Mouse (Mus musculus) forebrain, embryonic 10.5 days (tissue): ENCODE data around the gene Thsd7b. TPM values are rescaled to one million over a fixed set of nuclear protein-coding genes. Genes with fewer than 3 reads are reported as not detected.

ENCODE experiments used
- DNase-seq: peaks from one replicate; pipeline ENCODE4 v3.0.0-alpha.2; 2017; ENCODE audit warnings: low spot score; ENCODE audit errors: extremely low spot score
- H3K27ac ChIP-seq: fragments of 300-500 bp; sonication (generic); 2 replicates; pipeline ENCODE4 v1.5.1; 2016; ENCODE audit warnings: mild to moderate bottlenecking
- H3K27me3 ChIP-seq: fragments of 300-500 bp; sonication (generic); 2 replicates; pipeline ENCODE4 v1.6.1; 2016; ENCODE audit warnings: mild to moderate bottlenecking; ENCODE audit not compliant: poor library complexity, severe bottlenecking
- H3K36me3 ChIP-seq: fragments of 300-500 bp; sonication (generic); replicated peaks from 2 replicates; pipeline ENCODE4 v1.6.1; 2016; ENCODE audit warnings: mild to moderate bottlenecking, moderate library complexity
- H3K4me1 ChIP-seq: fragments of 300-500 bp; sonication (generic); 2 replicates; pipeline ENCODE4 v1.6.1; 2016
- H3K4me3 ChIP-seq: fragments of 300-500 bp; sonication (generic); 2 replicates; pipeline ENCODE4 v1.5.1; 2016; ENCODE audit warnings: mild to moderate bottlenecking, moderate library complexity
- H3K9me3 ChIP-seq: fragments of 300-500 bp; sonication (generic); 2 replicates; pipeline ENCODE4 v1.6.1; 2016; ENCODE audit warnings: mild to moderate bottlenecking, moderate library complexity
- WGBS: fragments of 180-500 bp; shearing (Covaris S2); methylation state at CpG from one replicate; pipeline ENCODE4 v1.1.7; 2016; 5-methylcytosine and 5-hydroxymethylcytosine counted together
- polyA plus RNA-seq: library from polyadenylated mRNA; unstranded; fragments of >200 nt; fragmentation: Nextera tagmentation; extraction: Ambion mirVana; gene quantifications from 2 replicates; pipeline ENCODE4 v1.2.1, GENCODE M21; 2016

Thsd7b gene
- polyA plus RNA-seq, 1 experiment from 2014 or later = 1.5 TPM

GRCm38 (mm10) chr1:129719592-129719991 lies 446.5 kb downstream of the Thsd7b start:
- H3K4me3 ChIP-seq = no peak overlapping the region

GRCm38 (mm10) chr1:129731991-129732390 lies 458.9 kb downstream of the Thsd7b start:
- WGBS = 93% methylated on average over 2 of the region's 2 CpGs
- Histone ChIP-seq H3K27me3 (no peaks in the 10 kb centered on the region), H3K9me3 (no peaks in the 10 kb centered on the region), H3K4me3 (no peak overlapping the region), H3K4me1 (no peaks in the 10 kb centered on the region), H3K36me3 (no peaks in the 10 kb centered on the region), H3K27ac (no peak overlapping the region)
- no peak for DNase-seq

More at GRCm38 (mm10) chr1:129719592-129719991, 446.5 kb downstream of the Thsd7b start:
- H3K4me1 ChIP-seq = no peaks in the 10 kb centered on the region
- H3K27me3 ChIP-seq = no peaks in the 10 kb centered on the region
- no peaks in the 10 kb centered on the region for H3K9me3 ChIP-seq
- no peak overlapping the region for H3K27ac ChIP-seq
- no peak for DNase-seq
- H3K36me3 ChIP-seq = no peaks in the 10 kb centered on the region

- Histone ChIP-seq H3K36me3 (no peaks in the 10 kb centered on the region), H3K4me1 (no peaks in the 10 kb centered on the region), H3K27me3 (no peaks in the 10 kb centered on the region), H3K4me3 (no peak overlapping the region), H3K9me3 (no peaks in the 10 kb centered on the region), H3K27ac (no peak overlapping the region)
- WGBS = 92% methylated on average over 3 of the region's 3 CpGs
- DNase-seq = no peak
Measured at GRCm38 (mm10) chr1:129747595-129747994, 474.5 kb downstream of the Thsd7b start.

GRCm38 (mm10) chr1:129756548-129757240 lies 483.6 kb downstream of the Thsd7b start:
- H3K27ac ChIP-seq = no peak overlapping the region
- DNase-seq = no peak
- 0 out of 2 replicates have a peak, but pooled peaks cover 9% of the 10 kb centered on the region for H3K4me1 ChIP-seq
- no peak overlapping the region for H3K4me3 ChIP-seq
- H3K36me3 ChIP-seq = no peaks in the 10 kb centered on the region
- H3K27me3 ChIP-seq = no peaks in the 10 kb centered on the region
- WGBS = 73% methylated on average over 1 of the region's 1 CpGs
- H3K9me3 ChIP-seq = no peaks in the 10 kb centered on the region

- no peaks in the 10 kb centered on the region for H3K27me3 ChIP-seq
- H3K4me1 ChIP-seq = 0 out of 2 replicates have a peak, but pooled peaks cover 9% of the 10 kb centered on the region
- H3K36me3 ChIP-seq = no peaks in the 10 kb centered on the region
- no peaks in the 10 kb centered on the region for H3K9me3 ChIP-seq
- DNase-seq = no peak
- no peak overlapping the region for H3K4me3 ChIP-seq
- 83% methylated on average over 1 of the region's 1 CpGs for WGBS
- no peak overlapping the region for H3K27ac ChIP-seq
Measured at GRCm38 (mm10) chr1:129759003-129759402, 485.9 kb downstream of the Thsd7b start.

DNA sequence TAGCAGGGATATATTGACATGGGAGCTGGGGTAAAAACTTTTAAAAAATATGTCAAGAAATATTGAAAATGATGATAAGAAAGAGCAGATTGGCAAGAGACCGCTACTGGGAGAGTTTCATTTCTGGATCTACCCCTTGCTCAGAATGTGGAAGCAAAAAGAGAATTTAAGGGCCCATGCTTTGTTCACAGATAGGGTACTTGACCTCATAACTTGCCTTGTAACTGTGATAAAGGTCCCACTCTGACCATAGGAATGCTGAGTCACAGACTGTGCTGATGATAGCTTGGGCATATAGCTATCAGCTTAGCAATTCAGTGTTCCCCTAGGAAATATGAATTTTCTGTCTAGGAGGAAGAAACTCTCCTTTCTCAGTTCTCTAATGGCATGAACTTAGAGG lies 488.1 kb downstream of the Thsd7b start:
- no peaks in the 10 kb centered on the region for H3K9me3 ChIP-seq
- WGBS = 89% methylated on average over 1 of the region's 1 CpGs
- 0 out of 2 replicates have a peak, but pooled peaks cover 9% of the 10 kb centered on the region for H3K4me1 ChIP-seq
- no peak for DNase-seq
- no peak overlapping the region for H3K4me3 ChIP-seq
- H3K27me3 ChIP-seq = no peaks in the 10 kb centered on the region
- no peak overlapping the region for H3K27ac ChIP-seq
- H3K36me3 ChIP-seq = no peaks in the 10 kb centered on the region

DNA sequence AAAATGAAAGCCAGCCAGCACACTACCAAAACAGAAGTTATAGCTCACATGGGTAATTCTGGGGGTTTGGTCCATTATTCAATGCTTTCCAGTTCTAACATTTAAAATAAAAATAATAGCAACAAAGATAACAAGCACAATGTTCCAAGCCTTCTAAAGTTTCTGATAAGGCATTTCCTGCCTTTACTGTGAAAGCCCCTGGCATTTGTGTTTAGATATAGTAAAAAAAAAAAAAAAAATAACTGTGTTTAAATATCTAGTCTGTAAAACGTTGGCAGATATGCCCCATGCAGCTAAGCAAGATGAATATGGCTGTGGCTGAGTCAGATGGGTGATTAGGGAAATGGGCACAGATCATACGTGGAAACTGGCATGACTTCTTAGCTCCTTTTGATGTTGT lies 491.6 kb downstream of the Thsd7b start:
- 60% methylated on average over 2 of the region's 2 CpGs for WGBS
- Histone ChIP-seq H3K27me3 (no peaks in the 10 kb centered on the region), H3K9me3 (no peaks in the 10 kb centered on the region), H3K36me3 (no peaks in the 10 kb centered on the region), H3K27ac (no peak overlapping the region), H3K4me1 (no peaks in the 10 kb centered on the region), H3K4me3 (no peak overlapping the region)
- DNase-seq = no peak

- H3K4me1 ChIP-seq = peaks cover 4% of the 10 kb centered on the region; the same call in 1 of the 2 replicates
- DNase-seq = no peak
- WGBS = 91% methylated on average over 5 of the region's 5 CpGs
- no peaks in the 10 kb centered on the region for H3K27me3 ChIP-seq
- no peaks in the 10 kb centered on the region for H3K36me3 ChIP-seq
- H3K27ac ChIP-seq = no peak overlapping the region
- no peak overlapping the region for H3K4me3 ChIP-seq
- H3K9me3 ChIP-seq = no peaks in the 10 kb centered on the region
Measured at GRCm38 (mm10) chr1:129777055-129777454, 504.0 kb downstream of the Thsd7b start.

- 71% methylated on average over 4 of the region's 4 CpGs for WGBS
- no peaks in the 10 kb centered on the region for H3K36me3 ChIP-seq
- H3K27me3 ChIP-seq = no peaks in the 10 kb centered on the region
- H3K4me1 ChIP-seq = peaks cover 4% of the 10 kb centered on the region; the same call in 1 of the 2 replicates
- H3K4me3 ChIP-seq = no peak overlapping the region
- no peak overlapping the region for H3K27ac ChIP-seq
- no peaks in the 10 kb centered on the region for H3K9me3 ChIP-seq
- no peak for DNase-seq
Measured at GRCm38 (mm10) chr1:129779506-129779905, 506.4 kb downstream of the Thsd7b start.

GRCm38 (mm10) chr1:129780589-129780988 lies 507.5 kb downstream of the Thsd7b start:
- H3K27ac ChIP-seq = no peak overlapping the region
- no peak overlapping the region for H3K4me3 ChIP-seq
- 64% methylated on average over 1 of the region's 1 CpGs for WGBS
- H3K4me1 ChIP-seq = peaks cover 4% of the 10 kb centered on the region; the same call in 1 of the 2 replicates
- H3K27me3 ChIP-seq = no peaks in the 10 kb centered on the region
- H3K9me3 ChIP-seq = no peaks in the 10 kb centered on the region
- no peaks in the 10 kb centered on the region for H3K36me3 ChIP-seq
- DNase-seq = no peak

DNA sequence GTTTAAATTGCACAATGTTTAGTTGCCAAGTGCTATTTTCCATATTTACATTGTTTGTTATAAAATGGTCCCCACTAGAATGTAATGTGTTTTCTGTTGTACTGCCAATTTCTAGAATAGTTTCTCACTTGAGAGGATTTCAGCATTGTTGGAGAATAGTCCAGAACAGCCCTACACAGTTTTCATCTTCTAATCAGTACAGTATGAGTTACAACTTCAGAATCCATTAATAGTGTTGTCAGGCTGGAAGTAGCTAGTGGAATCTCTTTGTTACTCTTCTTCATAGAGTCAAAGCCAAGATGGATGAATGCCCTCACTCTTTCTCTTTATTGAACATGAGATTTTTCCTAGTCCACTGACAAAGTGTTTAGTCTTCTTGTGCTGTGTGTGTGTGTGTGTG lies 525.4 kb downstream of the Thsd7b start:
- Histone ChIP-seq H3K4me3 (no peak overlapping the region), H3K27me3 (no peaks in the 10 kb centered on the region), H3K9me3 (no peaks in the 10 kb centered on the region; the same call in 1 of the 2 replicates), H3K36me3 (no peaks in the 10 kb centered on the region), H3K27ac (no peak overlapping the region), H3K4me1 (no peaks in the 10 kb centered on the region)
- DNase-seq = no peak

DNA sequence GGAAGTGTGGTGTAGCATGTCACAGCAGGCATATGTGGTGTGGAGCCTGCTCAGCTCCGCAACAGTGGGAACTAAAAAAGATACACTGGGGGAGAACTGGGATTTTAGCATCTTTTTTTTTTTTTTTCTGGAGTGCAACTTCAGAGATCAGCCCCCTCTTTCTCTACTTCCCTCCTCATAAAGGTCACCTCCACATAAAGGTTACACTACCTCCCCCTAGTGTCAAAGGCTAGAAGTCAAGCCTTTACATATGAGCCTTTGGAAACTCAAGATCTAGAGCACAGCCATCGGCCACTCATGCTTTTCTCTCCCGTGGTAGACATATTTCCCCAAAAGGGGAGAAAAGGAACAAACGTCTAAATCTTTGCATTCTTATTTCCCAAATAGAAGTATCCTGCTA lies 553.8 kb downstream of the Thsd7b start:
- Histone ChIP-seq H3K9me3 (no peaks in the 10 kb centered on the region), H3K36me3 (no peaks in the 10 kb centered on the region), H3K27ac (no peak overlapping the region), H3K4me1 (no peaks in the 10 kb centered on the region), H3K27me3 (no peaks in the 10 kb centered on the region), H3K4me3 (no peak overlapping the region)
- WGBS = 72% methylated on average over 4 of the region's 4 CpGs
- DNase-seq = no peak

GRCm38 (mm10) chr1:129837324-129837723 lies 564.2 kb downstream of the Thsd7b start:
- Histone ChIP-seq H3K27me3 (no peaks in the 10 kb centered on the region), H3K4me3 (no peak overlapping the region), H3K27ac (no peak overlapping the region), H3K9me3 (no peaks in the 10 kb centered on the region), H3K36me3 (no peaks in the 10 kb centered on the region), H3K4me1 (no peaks in the 10 kb centered on the region)
- no peak for DNase-seq
- 71% methylated on average over 2 of the region's 2 CpGs for WGBS
